Mouse (Mus musculus): ENCODE results near the gene Rxrg. TPM values are rescaled to one million over a fixed set of nuclear protein-coding genes. Genes with fewer than 3 reads are reported as not detected.

Gene Rxrg
- 0.36 and 0.53 TPM in 2 replicates for polyA plus RNA-seq (2015; fragmentation: Nextera tagmentation; extraction: Ambion mirVana)

DNA sequence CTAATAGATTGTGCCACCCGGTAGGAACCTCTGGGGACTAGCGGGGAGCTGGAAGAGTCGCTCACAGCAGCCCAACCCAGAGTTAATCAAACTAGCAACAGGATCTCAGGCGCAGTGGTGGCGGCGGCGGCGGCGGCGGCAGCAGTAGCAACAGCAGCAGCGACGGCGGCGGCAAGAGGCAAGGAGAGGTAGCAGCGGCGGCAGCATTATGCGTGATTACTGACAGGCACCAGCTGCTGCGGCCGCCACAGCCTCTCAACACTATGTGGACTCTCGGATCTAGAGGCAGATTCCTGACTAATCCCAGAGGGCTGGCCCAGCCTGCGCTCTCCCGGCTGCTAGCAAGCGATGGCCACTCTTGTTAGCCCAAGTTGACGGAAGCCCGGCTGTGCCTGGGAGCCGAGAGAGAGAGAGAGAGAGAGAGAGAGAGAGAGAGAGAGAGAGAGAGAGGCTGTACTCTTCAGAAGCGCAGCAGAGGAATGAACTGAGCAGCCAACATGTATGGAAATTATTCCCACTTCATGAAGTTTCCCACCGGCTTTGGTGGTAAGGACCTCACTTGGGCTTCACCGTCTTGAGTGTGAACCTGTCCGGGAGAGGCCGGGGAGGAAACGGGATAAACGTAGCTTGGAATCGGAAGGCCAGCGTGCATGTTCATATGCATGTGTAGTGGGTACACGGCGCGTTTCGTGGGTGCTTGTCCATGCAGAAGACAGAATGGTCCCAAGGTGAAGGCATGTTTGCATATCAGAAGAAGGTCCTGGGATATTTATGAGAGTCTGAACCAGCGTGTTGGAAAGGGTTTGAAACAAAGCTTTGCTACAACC, at the start of gene Rxrg:
TSS of gene Rxrg (plus strand) at position 130 of the 827 bp plus-strand sequence.
- Histone ChIP-seq H3K4me3 (ENCODE audit: low read depth, low read length) (peak within 1 kb of the TSS; percentile 11; the same call in 1 of the 2 replicates), H3K36me3 (ENCODE audit: control insufficient read depth, insufficient read depth) (no peaks in the 10 kb centered on the region), H3K27me3 (ENCODE audit: control insufficient read depth, insufficient read depth, low read depth, low read length) (peaks cover 25% of the 10 kb centered on the region), H3K4me2 (ENCODE audit: low read depth, low read length) (peak within 1 kb of the TSS; percentile 8; the same call in 1 of the 2 replicates), H3K27ac (ENCODE audit: low read length) (no peak within 1 kb of the TSS), H3K4me1 (ENCODE audit: control insufficient read depth, low read depth, low read length) (no peaks in the 10 kb centered on the region), H3K9me3 (replicated peaks; ENCODE audit: control insufficient read depth, low read length) (no peaks in the 10 kb centered on the region), H3K9ac (ENCODE audit: low read depth, low read length) (no peak within 1 kb of the TSS)
- WGBS (ENCODE audit: insufficient replicate concordance), result under 1% methylated on average over 40 of the region's 40 CpGs
- no peak for ATAC-seq (ENCODE audit: low read depth)

GRCm38 (mm10) chr1:167549324-167549723, 48.9 kb upstream of the Rxrg start:
- no peak overlapping the region for H3K9ac ChIP-seq (ENCODE audit: low read depth, low read length)
- H3K27me3 ChIP-seq (ENCODE audit: control insufficient read depth, insufficient read depth, low read depth, low read length), result no peaks in the 10 kb centered on the region
- 69% methylated on average over 6 of the region's 6 CpGs for WGBS (ENCODE audit: insufficient replicate concordance)
- H3K4me1 ChIP-seq (ENCODE audit: control insufficient read depth, low read depth, low read length), result no peaks in the 10 kb centered on the region; the same call in 1 of the 2 replicates
- no peak overlapping the region for H3K27ac ChIP-seq (ENCODE audit: low read length)
- H3K9me3 ChIP-seq (replicated peaks; ENCODE audit: control insufficient read depth, low read length), result no peaks in the 10 kb centered on the region
- H3K36me3 ChIP-seq (ENCODE audit: control insufficient read depth, insufficient read depth), result no peaks in the 10 kb centered on the region
- H3K4me2 ChIP-seq (ENCODE audit: low read depth, low read length), result no peak overlapping the region
- no peak for ATAC-seq (ENCODE audit: low read depth)
- H3K4me3 ChIP-seq (ENCODE audit: low read depth, low read length), result no peak overlapping the region

- 25% methylated on average over 5 of the region's 5 CpGs for WGBS (ENCODE audit: insufficient replicate concordance)
- Histone ChIP-seq H3K27me3 (ENCODE audit: control insufficient read depth, insufficient read depth, low read depth, low read length) (no peaks in the 10 kb centered on the region), H3K4me3 (ENCODE audit: low read depth, low read length) (no peak overlapping the region), H3K9ac (ENCODE audit: low read depth, low read length) (no peak overlapping the region), H3K9me3 (replicated peaks; ENCODE audit: control insufficient read depth, low read length) (no peaks in the 10 kb centered on the region), H3K36me3 (ENCODE audit: control insufficient read depth, insufficient read depth) (no peaks in the 10 kb centered on the region), H3K27ac (ENCODE audit: low read length) (no peak overlapping the region), H3K4me2 (ENCODE audit: low read depth, low read length) (no peak overlapping the region), H3K4me1 (ENCODE audit: control insufficient read depth, low read depth, low read length) (no peaks in the 10 kb centered on the region; the same call in 1 of the 2 replicates)
- no peak for ATAC-seq (ENCODE audit: low read depth)
These were observed 46.6 kb upstream of the Rxrg start for GRCm38 (mm10) chr1:167551601-167552000.

- H3K9me3 ChIP-seq (replicated peaks; ENCODE audit: control insufficient read depth, low read length), result no peaks in the 10 kb centered on the region
- no peak overlapping the region for H3K4me2 ChIP-seq (ENCODE audit: low read depth, low read length)
- no peak overlapping the region for H3K4me3 ChIP-seq (ENCODE audit: low read depth, low read length)
- H3K9ac ChIP-seq (ENCODE audit: low read depth, low read length), result no peak overlapping the region
- no peak overlapping the region for H3K27ac ChIP-seq (ENCODE audit: low read length)
- ATAC-seq (ENCODE audit: low read depth), result no peak
- H3K27me3 ChIP-seq (ENCODE audit: control insufficient read depth, insufficient read depth, low read depth, low read length), result no peaks in the 10 kb centered on the region
- 41% methylated on average over 6 of the region's 6 CpGs for WGBS (ENCODE audit: insufficient replicate concordance)
- no peaks in the 10 kb centered on the region for H3K36me3 ChIP-seq (ENCODE audit: control insufficient read depth, insufficient read depth)
- H3K4me1 ChIP-seq (ENCODE audit: control insufficient read depth, low read depth, low read length), result no peaks in the 10 kb centered on the region
These were observed 44.1 kb upstream of the Rxrg start for GRCm38 (mm10) chr1:167553959-167554526.

- no peak overlapping the region for H3K27ac ChIP-seq (ENCODE audit: low read length)
- no peak overlapping the region for H3K9ac ChIP-seq (ENCODE audit: low read depth, low read length)
- no peaks in the 10 kb centered on the region for H3K36me3 ChIP-seq (ENCODE audit: control insufficient read depth, insufficient read depth)
- 58% methylated on average over 2 of the region's 2 CpGs for WGBS (ENCODE audit: insufficient replicate concordance)
- H3K27me3 ChIP-seq (ENCODE audit: control insufficient read depth, insufficient read depth, low read depth, low read length), result no peaks in the 10 kb centered on the region
- no peak overlapping the region for H3K4me3 ChIP-seq (ENCODE audit: low read depth, low read length)
- no peak for ATAC-seq (ENCODE audit: low read depth)
- no peak overlapping the region for H3K4me2 ChIP-seq (ENCODE audit: low read depth, low read length)
- H3K4me1 ChIP-seq (ENCODE audit: control insufficient read depth, low read depth, low read length), result no peaks in the 10 kb centered on the region
- H3K9me3 ChIP-seq (replicated peaks; ENCODE audit: control insufficient read depth, low read length), result no peaks in the 10 kb centered on the region
These were observed 31.6 kb upstream of the Rxrg start for GRCm38 (mm10) chr1:167566571-167566970.

- no peak overlapping the region for H3K9ac ChIP-seq (ENCODE audit: low read depth, low read length)
- H3K9me3 ChIP-seq (replicated peaks; ENCODE audit: control insufficient read depth, low read length), result no peaks in the 10 kb centered on the region
- H3K4me3 ChIP-seq (ENCODE audit: low read depth, low read length), result no peak overlapping the region
- no peak overlapping the region for H3K27ac ChIP-seq (ENCODE audit: low read length)
- no peak for ATAC-seq (ENCODE audit: low read depth)
- H3K4me2 ChIP-seq (ENCODE audit: low read depth, low read length), result no peak overlapping the region
- H3K27me3 ChIP-seq (ENCODE audit: control insufficient read depth, insufficient read depth, low read depth, low read length), result no peaks in the 10 kb centered on the region
- no peaks in the 10 kb centered on the region for H3K4me1 ChIP-seq (ENCODE audit: control insufficient read depth, low read depth, low read length)
- 43% methylated on average over 3 of the region's 3 CpGs for WGBS (ENCODE audit: insufficient replicate concordance)
- H3K36me3 ChIP-seq (ENCODE audit: control insufficient read depth, insufficient read depth), result no peaks in the 10 kb centered on the region
These were observed 19.1 kb upstream of the Rxrg start for GRCm38 (mm10) chr1:167579131-167579530.

- Histone ChIP-seq H3K27me3 (ENCODE audit: control insufficient read depth, insufficient read depth, low read depth, low read length) (no peaks in the 10 kb centered on the region), H3K4me3 (ENCODE audit: low read depth, low read length) (no peak overlapping the region), H3K9me3 (replicated peaks; ENCODE audit: control insufficient read depth, low read length) (no peaks in the 10 kb centered on the region), H3K27ac (ENCODE audit: low read length) (no peak overlapping the region), H3K9ac (ENCODE audit: low read depth, low read length) (no peak overlapping the region), H3K4me1 (ENCODE audit: control insufficient read depth, low read depth, low read length) (no peaks in the 10 kb centered on the region), H3K4me2 (ENCODE audit: low read depth, low read length) (no peak overlapping the region), H3K36me3 (ENCODE audit: control insufficient read depth, insufficient read depth) (no peaks in the 10 kb centered on the region)
- no peak for ATAC-seq (ENCODE audit: low read depth)
- 47% methylated on average over 6 of the region's 6 CpGs for WGBS (ENCODE audit: insufficient replicate concordance)
These were observed 15.0 kb upstream of the Rxrg start for GRCm38 (mm10) chr1:167583195-167583594.

DNA sequence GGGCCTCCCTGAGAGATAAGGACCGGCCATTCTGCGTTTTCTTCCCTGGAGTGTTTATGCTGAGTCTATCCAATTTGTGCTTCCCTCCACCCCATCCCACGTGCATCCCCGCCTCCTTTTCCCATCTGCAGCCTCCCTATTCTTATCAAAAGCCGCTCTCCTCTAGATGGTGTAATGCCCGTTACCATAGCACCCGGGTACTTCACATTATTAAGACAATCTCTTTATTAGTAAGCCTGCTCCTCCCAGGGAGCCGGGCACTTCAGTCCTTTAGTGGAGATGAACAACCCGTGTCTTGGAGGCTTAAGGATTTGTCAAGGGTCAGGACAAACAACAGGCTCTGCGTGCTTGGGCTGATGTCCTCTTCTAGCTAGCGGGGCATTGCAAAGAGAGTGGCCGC, 14.3 kb upstream of the Rxrg start:
- ATAC-seq (ENCODE audit: low read depth), result no peak
- Histone ChIP-seq H3K9me3 (replicated peaks; ENCODE audit: control insufficient read depth, low read length) (no peaks in the 10 kb centered on the region), H3K27me3 (ENCODE audit: control insufficient read depth, insufficient read depth, low read depth, low read length) (no peaks in the 10 kb centered on the region), H3K27ac (ENCODE audit: low read length) (no peak overlapping the region), H3K36me3 (ENCODE audit: control insufficient read depth, insufficient read depth) (no peaks in the 10 kb centered on the region), H3K4me3 (ENCODE audit: low read depth, low read length) (no peak overlapping the region), H3K4me2 (ENCODE audit: low read depth, low read length) (no peak overlapping the region), H3K4me1 (ENCODE audit: control insufficient read depth, low read depth, low read length) (no peaks in the 10 kb centered on the region), H3K9ac (ENCODE audit: low read depth, low read length) (no peak overlapping the region)
- 54% methylated on average over 12 of the region's 12 CpGs for WGBS (ENCODE audit: insufficient replicate concordance)
